Mouse (Mus musculus) retina, postnatal 7 days (tissue): Measurements from ENCODE around the gene Inpp5d.
"Not testable (repeated sequence)": the region's sequence is repeated elsewhere in the genome, so short reads cannot be mapped to it uniquely, and the experiment has no call there.

ENCODE experiments used
- DNase-seq: peaks from one replicate; pipeline ENCODE4 v3.0.0-alpha.2; 2012; ENCODE audit warnings: low read depth, low spot score

Gene Inpp5d

DNA sequence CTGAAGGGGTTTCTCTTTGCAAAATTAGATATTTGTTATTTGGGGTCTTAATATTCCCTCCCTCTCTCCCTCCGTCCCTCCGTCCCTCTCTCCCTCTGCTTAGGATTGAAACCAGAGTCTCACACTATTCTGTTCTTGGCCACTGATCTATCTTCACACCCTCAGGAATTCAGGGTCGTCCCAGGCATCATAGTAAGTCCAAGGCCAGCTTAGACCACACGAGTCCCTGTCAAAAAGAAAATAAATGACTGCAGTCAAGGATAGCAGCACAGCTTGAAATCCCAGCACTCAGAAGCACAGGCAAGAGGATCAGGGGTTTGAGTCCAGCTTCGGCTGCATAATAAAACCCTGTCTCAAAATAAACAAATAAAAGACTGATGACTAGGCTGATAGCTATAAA, 35.0 kb downstream of the Inpp5d start:
- no peak for DNase-seq

DNA sequence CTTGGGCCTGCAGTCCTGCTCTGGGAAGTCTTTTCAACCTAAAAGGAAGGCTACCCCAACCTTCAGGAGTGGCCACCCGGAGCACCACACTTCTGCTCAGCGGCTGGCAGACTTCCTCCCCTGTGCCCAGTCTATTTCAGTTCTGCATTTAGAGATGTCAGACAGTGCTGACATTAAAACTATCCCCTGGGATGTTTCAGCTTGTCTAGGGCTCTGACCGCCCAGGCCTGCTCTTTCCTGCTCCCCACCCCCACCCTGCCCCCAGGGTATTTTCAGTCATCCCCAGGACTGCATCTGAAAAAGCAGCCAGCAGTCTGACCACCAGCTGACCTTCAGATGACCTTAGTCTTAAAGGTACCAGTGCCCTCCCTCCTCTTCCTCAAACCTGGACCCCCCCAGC, 38.0 kb downstream of the Inpp5d start:
- no peak for DNase-seq

DNA sequence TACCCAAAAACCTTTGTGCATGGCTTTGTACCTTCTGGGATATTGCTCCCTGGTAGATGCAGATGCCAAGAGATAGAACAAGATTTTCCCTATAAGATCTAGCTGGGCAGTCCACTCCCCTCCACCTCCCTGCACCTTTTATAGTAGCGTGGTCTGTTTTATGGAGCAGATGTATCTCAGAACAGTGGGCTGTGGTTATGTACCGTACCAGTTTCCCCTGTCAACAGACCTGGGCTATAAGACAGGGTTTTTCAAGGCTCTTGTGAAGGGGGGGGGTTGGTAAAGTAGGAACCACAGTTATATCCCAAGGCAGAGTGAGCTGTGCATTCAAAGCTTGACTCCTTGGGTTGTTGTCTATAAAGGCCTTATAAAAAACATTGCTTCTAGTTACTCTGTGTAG, 38.4 kb downstream of the Inpp5d start:
- DNase-seq = no peak

- no peak for DNase-seq
Observed at GRCm38 (mm10) chr1:87658937-87659617, 39.0 kb downstream of the Inpp5d start.

DNA sequence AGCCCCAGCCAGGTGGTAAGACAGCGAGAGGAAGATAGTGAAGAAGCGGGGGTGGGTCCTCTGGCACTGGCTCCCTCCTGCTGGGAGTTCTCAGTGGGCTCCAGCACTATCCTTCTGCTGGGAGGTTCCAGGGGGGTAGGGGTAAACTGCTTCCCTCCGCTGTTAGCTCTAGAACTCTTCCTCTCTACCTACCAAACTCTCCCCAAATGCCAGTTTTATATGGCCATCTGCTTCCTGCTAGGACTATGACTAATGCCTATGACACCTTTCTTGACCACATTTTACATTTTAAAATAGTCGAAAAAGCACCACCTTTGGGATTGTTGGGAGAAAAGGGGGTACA, 39.5 kb downstream of the Inpp5d start:
- no peak for DNase-seq

DNA sequence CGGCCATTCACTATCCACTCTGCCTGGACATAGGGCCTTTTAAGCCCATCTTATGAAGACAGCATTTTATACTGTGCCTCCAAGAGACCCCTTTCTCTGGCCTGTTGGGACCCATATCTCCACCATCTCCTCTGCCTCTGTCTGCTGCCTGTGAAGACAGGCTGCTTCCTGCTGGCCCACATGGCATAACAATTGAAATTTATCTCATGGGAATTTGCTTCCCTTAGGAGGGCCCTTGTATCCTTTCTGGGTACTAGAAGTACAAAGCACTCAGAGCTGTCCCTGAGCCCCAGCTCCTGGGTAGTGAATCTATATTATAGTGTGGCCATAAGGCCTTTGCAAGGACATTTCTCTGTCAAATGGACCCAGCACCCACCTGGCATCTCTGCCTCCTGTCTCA, 40.6 kb downstream of the Inpp5d start:
- no peak for DNase-seq

GRCm38 (mm10) chr1:87663992-87664391, 43.9 kb downstream of the Inpp5d start:
- DNase-seq = no peak

DNA sequence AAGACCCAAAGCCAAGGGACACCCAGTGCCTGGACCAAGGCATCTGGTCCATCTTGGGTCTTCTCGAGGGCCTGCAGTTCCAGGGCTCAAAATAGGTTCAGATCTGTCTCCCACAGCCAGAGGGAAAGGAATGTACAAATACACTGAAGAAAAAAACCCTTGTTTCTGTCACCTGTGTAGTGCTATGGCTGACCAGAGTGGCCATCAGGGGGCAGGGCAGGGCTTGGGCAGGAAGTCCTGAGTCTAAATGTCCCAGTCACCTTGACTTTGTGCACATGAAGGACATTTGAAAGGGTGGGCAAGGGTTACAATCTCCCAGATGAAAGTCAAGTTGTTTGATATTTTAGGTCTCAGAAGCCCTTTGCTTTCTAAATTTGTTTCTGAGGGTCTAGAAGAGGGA, 46.9 kb downstream of the Inpp5d start:
- DNase-seq = no peak

DNA sequence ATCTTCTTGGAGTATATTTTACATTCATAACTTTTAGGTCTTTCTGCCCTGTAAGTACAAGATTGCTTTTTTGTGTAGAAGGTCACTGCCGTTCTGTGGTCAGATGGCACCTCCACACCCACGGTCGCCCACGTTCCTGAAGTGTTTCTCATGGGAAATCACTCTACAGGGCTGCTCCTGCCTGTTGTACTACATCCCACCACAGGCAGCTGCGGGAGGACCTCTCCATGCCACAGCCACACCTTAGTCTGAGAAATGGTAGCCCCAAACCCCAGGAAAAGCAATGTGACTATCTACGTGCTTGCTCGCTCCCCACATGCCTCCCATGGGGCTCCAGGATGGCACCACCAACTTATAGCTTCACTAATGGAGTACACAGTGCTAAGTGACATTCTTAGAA, 48.2 kb downstream of the Inpp5d start:
- no peak for DNase-seq

DNA sequence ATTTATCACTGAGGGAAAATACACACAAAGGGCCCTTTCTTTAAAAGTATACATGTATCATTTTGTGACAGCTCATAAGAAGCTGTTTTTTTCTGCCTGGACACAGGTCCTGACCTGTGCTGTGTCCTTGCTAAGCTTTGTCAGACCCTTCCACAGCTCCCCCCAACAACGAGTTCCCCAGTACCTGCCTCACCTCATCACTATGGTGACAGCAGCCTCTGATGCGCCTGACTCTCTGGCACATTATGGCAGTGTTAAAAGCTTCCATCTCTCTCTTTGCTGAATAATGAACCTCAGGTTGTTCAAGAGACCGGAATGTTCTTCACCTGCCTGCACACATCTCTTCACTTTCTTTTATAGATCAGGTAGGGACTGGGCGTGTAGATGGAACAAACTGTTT, 51.4 kb downstream of the Inpp5d start:
- DNase-seq = no peak

GRCm38 (mm10) chr1:87673822-87674604, 53.9 kb downstream of the Inpp5d start:
- no peak for DNase-seq

- DNase-seq = no peak
Observed at GRCm38 (mm10) chr1:87676006-87676405, 55.9 kb downstream of the Inpp5d start.

- no peak for DNase-seq
Observed at GRCm38 (mm10) chr1:87679089-87679488, 59.0 kb downstream of the Inpp5d start.

DNA sequence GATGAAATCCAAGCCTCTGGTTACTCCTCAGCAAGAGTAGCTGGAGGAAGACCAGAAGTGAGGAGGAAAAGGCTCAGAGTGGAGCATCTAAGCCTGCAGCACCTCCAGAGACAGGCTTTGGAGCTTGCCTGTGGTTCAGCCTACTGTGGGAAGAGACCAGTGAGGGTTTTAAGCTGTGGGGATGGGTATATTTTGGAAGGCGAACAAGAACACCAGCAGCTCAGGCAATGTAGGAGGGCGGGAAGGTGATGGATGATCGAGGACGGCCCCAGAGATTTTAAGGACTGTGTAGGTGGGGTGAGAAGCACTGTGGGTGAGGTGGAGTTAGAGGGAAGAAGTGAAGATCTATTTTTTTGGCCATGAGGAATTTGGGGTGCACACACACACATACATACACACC, 60.8 kb downstream of the Inpp5d start:
- DNase-seq = no peak

DNA sequence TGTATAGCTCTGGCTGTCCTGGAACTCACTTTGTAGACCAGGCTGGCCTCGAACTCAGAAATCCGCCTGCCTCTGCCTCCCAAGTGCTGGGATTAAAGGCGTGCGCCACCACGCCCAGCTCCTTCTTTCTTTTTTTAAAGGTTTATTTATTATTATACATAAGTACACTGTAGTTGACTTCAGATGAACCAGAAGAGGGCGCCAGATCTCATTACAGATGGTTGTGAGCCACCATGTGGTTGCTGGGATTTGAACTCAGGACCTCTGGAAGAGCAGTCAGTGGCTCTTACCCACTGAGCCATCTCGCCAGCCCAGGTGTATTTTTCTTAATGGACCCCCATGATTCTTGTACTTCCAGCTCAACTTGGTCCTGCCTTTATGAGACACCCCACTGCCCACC, 62.4 kb downstream of the Inpp5d start:
- DNase-seq = not testable (repeated sequence)

- no peak for DNase-seq
Observed at GRCm38 (mm10) chr1:87684071-87684470, 64.0 kb downstream of the Inpp5d start.

DNA sequence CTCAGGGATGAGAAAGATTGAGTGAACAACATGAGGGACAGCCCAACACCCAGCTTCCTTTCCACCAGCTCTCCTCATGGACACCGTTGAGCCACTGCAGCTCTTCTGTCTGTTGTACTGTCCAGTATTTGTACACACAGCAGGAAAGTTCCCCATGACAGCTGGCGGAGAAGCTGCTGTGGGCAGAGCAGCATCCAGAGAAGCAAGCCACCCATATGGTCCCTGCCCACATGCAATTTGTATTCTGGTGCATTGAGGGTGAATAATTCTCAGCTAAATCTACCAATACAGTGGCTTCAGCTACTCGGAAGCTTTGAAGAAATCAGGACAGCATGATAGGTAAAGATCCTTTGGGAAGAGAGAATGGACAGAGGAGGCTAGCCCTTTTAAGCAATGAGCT, 64.7 kb downstream of the Inpp5d start:
- no peak for DNase-seq

- DNase-seq = no peak
Observed at GRCm38 (mm10) chr1:87686351-87686750, 66.2 kb downstream of the Inpp5d start.

DNA sequence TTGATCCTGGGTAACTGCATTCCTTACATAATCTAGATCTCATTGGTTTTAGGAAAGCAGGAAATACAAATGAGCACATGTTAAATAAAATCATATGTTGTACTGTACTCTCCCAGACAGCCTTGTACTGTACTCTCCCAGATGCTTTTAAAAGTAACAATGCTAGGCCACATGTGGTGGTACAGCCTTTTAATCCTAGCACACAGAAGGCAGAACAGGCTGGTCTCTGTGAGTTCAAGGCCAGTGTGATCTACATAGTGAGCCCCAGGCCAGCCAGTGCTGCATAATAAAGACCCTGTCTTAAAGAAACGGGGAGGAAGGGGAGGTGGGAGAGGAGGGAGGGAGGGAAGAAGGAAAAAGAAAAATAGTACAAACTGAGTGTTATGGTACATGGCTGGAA, 66.9 kb downstream of the Inpp5d start:
- DNase-seq = no peak

- DNase-seq = no peak
Observed at GRCm38 (mm10) chr1:87689661-87690341, 69.7 kb downstream of the Inpp5d start.

- no peak for DNase-seq
Observed at GRCm38 (mm10) chr1:87696358-87696757, 76.2 kb downstream of the Inpp5d start.

- DNase-seq = no peak
Observed at GRCm38 (mm10) chr1:87698010-87698409, 77.9 kb downstream of the Inpp5d start.

- no peak for DNase-seq
Observed at GRCm38 (mm10) chr1:87699890-87700448, 79.9 kb downstream of the Inpp5d start.
